Mouse (Mus musculus) liver, adult 2 months (tissue): Measurements from ENCODE around the gene Dnah2.

ENCODE experiments used
- CTCF ChIP-seq: fragments of 200-500 bp; IDR thresholded peaks from 2 replicates; pipeline ENCODE4 v1.5.1; 2011; ENCODE audit warnings: low read depth, low read length, control low read depth
- POLR2A ChIP-seq: fragments of 200-500 bp; IDR thresholded peaks from 2 replicates; pipeline ENCODE4 v1.6.1; 2011; ENCODE audit warnings: low read length, control low read depth; ENCODE audit not compliant: insufficient read depth; ENCODE audit errors: extremely low read depth

DNA sequence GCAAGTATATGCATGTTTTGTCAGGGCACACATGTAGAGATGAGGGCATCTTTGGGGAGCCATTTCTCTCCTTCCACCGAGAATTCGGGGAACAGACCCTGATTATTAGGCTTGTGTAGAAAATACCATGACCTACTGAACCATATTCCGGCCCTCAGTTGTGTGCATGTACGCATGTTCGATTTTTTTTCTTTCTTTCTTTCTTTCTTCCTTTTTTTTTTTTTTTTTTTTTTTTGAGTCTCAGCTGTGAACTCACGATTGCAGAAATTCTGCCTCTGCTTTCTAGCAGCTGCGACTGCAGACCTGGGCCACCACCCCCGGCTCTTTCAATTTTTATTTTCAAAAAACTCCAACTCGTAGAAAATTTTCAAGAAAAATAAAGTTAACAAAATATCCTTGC lies 23.2 kb downstream of the Dnah2 start:
- TF ChIP-seq POLR2A: no peak
- TF ChIP-seq CTCF: no peak
